Mouse (Mus musculus): ENCODE results near the gene Kif24. TPM values are rescaled to one million over a fixed set of nuclear protein-coding genes. Genes with fewer than 3 reads are reported as not detected.

Gene Kif24
- polyA plus RNA-seq (2012; rRNA removed) (7.0 and 7.2 TPM in 2 replicates), polyA plus RNA-seq (2014; fragmentation: Nextera tagmentation; extraction: Ambion mirVana) (4.3 and 4.6 TPM in 2 replicates)

DNA sequence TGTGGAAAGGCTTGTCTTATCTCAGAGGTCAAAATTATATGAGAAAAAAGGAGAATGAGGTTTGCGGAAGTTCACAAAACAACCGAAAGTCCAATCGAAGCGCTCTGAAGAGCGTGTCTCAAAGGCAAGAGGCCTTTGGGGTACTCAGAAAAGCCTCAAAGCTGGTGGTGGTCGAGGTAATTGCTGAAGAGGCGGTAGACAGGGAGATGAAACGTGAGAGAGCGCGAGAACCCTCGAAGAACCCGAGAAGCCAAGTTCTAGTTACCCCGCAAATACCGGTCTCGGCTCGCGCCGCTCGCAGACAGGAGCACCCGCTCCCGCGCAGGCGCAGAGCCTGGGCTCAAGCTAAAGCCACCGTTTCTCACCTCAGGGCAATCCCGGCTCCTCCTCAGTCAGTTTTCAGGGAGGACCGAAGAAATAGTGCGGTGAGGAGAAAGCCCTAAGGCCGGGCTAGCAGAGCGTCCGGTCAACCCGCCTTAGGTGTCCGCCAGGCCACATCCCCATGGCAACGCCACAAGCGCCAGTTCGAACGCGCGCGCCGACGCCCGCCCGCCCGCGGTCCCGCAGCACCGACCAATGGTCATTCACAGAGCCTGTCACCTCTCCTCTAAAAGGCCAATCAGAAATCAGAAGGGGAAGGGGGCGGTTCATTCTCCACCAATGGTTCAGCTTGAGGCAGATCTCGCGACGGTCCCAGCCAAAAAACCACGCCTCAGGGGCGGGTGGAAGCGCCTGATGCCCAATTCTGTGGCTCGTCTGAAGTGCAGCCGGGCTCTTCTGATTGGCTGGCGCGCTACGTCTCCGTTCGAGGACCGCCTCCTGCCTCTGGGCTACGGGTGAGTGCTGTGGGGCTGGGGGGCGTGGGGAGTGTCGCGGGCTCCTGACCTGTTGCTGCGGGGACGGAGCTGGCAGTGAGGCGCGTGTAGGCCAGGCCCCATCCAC, at the start of gene Kif24, which contains the start of gene Nudt2:
Kif24 (minus strand) TSS at position 543 of the 942 bp plus-strand sequence.
Nudt2 (plus strand) TSS at position 807 of the 942 bp plus-strand sequence.
- ATAC-seq (ENCODE audit: low FRiP score, low read depth) (peak; percentile 98), DNase-seq (ENCODE audit: low spot score) (peak; percentile 100)
- H3K9ac ChIP-seq (ENCODE audit: low read depth, low read length, severe bottlenecking) = peak within 1 kb of the TSS; percentile 55
- no peaks in the 10 kb centered on the region for H3K36me3 ChIP-seq (ENCODE audit: control insufficient read depth, insufficient read depth, low read length)
- under 1% methylated on average over 61 of the region's 70 CpGs for WGBS
- H3K4me1 ChIP-seq (ENCODE audit: control insufficient read depth, insufficient read depth, low read length) = peaks cover 8% of the 10 kb centered on the region; the same call in 1 of the 2 replicates
- peak within 1 kb of the TSS; percentile 57 for H3K4me3 ChIP-seq (replicated peaks; ENCODE audit: low read length)
- H3K27ac ChIP-seq (replicated peaks; ENCODE audit: low read depth, low read length) = peak within 1 kb of the TSS; percentile 3; the same call in 1 of the 2 replicates
- 0 out of 2 replicates have a peak, but pooled peaks have one; percentile 88 for TF ChIP-seq POLR2A (IDR thresholded peaks at IDR 0.05; ENCODE audit: borderline replicate concordance, extremely low read depth, insufficient read depth, insufficient read length)
- no peaks in the 10 kb centered on the region for H3K9me3 ChIP-seq (ENCODE audit: control insufficient read depth, low read length)
- H3K4me2 ChIP-seq (replicated peaks; ENCODE audit: low read depth, low read length, severe bottlenecking) = peak within 1 kb of the TSS; percentile 63
- no peaks in the 10 kb centered on the region for H3K27me3 ChIP-seq (ENCODE audit: control insufficient read depth, insufficient read depth, low read length)

DNA sequence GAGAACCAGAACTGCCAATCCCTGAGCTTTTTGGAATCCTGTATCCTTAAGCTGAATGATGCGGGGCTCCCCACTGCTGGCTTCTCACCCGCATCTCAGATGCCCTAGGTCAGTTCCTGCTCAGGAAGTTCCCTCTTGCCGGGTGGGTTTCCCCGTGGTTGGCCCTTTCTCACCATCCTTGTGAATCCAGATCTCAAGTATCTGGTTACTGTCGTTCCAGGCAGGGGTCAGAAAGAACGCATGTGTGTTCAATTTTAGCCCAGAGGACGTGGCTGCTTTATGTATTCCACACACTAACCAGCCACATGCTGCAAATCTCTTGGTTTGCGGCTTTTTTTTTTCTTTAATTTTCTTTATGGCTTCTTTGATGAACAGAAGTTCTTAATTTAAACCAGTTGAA, 49.0 kb upstream of the Kif24 start:
- no peaks in the 10 kb centered on the region for H3K9me3 ChIP-seq (ENCODE audit: control insufficient read depth, low read length)
- ATAC-seq (ENCODE audit: low FRiP score, low read depth) (no peak), DNase-seq (ENCODE audit: low spot score) (no peak)
- no peak overlapping the region for H3K27ac ChIP-seq (replicated peaks; ENCODE audit: low read depth, low read length)
- no peak overlapping the region for H3K9ac ChIP-seq (ENCODE audit: low read depth, low read length, severe bottlenecking)
- 9% methylated on average over 8 of the region's 8 CpGs for WGBS
- H3K36me3 ChIP-seq (ENCODE audit: control insufficient read depth, insufficient read depth, low read length) = no peaks in the 10 kb centered on the region
- TF ChIP-seq POLR2A (IDR thresholded peaks at IDR 0.05; ENCODE audit: borderline replicate concordance, extremely low read depth, insufficient read depth, insufficient read length) = no peak
- H3K4me3 ChIP-seq (replicated peaks; ENCODE audit: low read length) = no peak overlapping the region
- H3K4me2 ChIP-seq (replicated peaks; ENCODE audit: low read depth, low read length, severe bottlenecking) = no peak overlapping the region; the same call in 1 of the 2 replicates
- H3K27me3 ChIP-seq (ENCODE audit: control insufficient read depth, insufficient read depth, low read length) = no peaks in the 10 kb centered on the region
- H3K4me1 ChIP-seq (ENCODE audit: control insufficient read depth, insufficient read depth, low read length) = peaks cover 4% of the 10 kb centered on the region; the same call in 1 of the 2 replicates

DNA sequence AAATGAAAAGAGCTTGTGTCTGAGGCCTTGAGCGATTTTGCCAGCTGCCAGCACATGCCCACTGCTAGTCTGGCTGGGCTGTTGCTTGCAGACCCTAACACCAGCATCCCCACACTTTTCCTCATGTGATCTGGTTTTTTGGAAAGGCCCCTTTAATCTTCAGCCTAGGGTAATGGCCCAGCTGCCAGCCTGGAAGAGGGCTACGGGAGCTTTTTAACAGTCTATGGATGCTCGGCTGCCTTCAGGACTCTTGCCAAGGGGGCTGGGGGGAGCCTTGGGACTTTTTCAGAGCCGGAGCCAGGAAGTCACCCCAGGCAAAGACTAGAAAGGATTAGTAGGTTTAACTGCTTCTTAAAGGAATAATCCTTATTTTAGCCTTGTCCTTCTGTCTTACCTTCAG, 48.6 kb upstream of the Kif24 start:
- no peak for TF ChIP-seq POLR2A (IDR thresholded peaks at IDR 0.05; ENCODE audit: borderline replicate concordance, extremely low read depth, insufficient read depth, insufficient read length)
- DNase-seq (ENCODE audit: low spot score) = no peak
- Histone ChIP-seq H3K36me3 (ENCODE audit: control insufficient read depth, insufficient read depth, low read length) (no peaks in the 10 kb centered on the region), H3K9ac (ENCODE audit: low read depth, low read length, severe bottlenecking) (no peak overlapping the region), H3K4me2 (replicated peaks; ENCODE audit: low read depth, low read length, severe bottlenecking) (no peak overlapping the region; the same call in 1 of the 2 replicates), H3K27ac (replicated peaks; ENCODE audit: low read depth, low read length) (no peak overlapping the region), H3K4me1 (ENCODE audit: control insufficient read depth, insufficient read depth, low read length) (peaks cover 4% of the 10 kb centered on the region; the same call in 1 of the 2 replicates), H3K9me3 (ENCODE audit: control insufficient read depth, low read length) (no peaks in the 10 kb centered on the region), H3K27me3 (ENCODE audit: control insufficient read depth, insufficient read depth, low read length) (no peaks in the 10 kb centered on the region), H3K4me3 (replicated peaks; ENCODE audit: low read length) (no peak overlapping the region)
- WGBS = 17% methylated on average over 4 of the region's 4 CpGs
- no peak for ATAC-seq (ENCODE audit: low FRiP score, low read depth)

DNA sequence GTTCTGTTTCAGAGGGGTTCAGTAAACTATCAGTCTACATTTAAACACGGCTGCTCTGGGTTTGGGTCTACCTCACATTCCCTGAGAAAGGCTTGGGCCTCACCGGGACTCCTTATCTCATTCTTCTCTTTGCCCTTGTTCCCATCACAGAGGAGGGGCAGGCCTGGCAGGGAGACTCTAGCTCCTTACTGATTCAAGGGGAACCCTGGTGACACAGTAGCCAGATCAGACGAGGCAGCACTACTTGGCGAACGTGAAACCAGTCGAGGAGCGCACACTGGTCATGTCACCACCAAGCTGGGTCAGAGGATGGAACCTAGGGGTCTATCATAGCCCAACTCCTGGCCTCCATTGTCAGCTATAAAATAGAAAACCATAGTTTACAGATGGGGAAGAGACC, 43.3 kb upstream of the Kif24 start:
- TF ChIP-seq POLR2A (IDR thresholded peaks at IDR 0.05; ENCODE audit: borderline replicate concordance, extremely low read depth, insufficient read depth, insufficient read length) = no peak
- Histone ChIP-seq H3K4me3 (replicated peaks; ENCODE audit: low read length) (no peak overlapping the region), H3K4me1 (ENCODE audit: control insufficient read depth, insufficient read depth, low read length) (peaks cover 5% of the 10 kb centered on the region), H3K36me3 (ENCODE audit: control insufficient read depth, insufficient read depth, low read length) (no peaks in the 10 kb centered on the region), H3K9ac (ENCODE audit: low read depth, low read length, severe bottlenecking) (no peak overlapping the region), H3K9me3 (ENCODE audit: control insufficient read depth, low read length) (no peaks in the 10 kb centered on the region), H3K27ac (replicated peaks; ENCODE audit: low read depth, low read length) (no peak overlapping the region), H3K4me2 (replicated peaks; ENCODE audit: low read depth, low read length, severe bottlenecking) (no peak overlapping the region), H3K27me3 (ENCODE audit: control insufficient read depth, insufficient read depth, low read length) (no peaks in the 10 kb centered on the region)
- 52% methylated on average over 7 of the region's 7 CpGs for WGBS
- no peak for ATAC-seq (ENCODE audit: low FRiP score, low read depth)
- no peak for DNase-seq (ENCODE audit: low spot score)

DNA sequence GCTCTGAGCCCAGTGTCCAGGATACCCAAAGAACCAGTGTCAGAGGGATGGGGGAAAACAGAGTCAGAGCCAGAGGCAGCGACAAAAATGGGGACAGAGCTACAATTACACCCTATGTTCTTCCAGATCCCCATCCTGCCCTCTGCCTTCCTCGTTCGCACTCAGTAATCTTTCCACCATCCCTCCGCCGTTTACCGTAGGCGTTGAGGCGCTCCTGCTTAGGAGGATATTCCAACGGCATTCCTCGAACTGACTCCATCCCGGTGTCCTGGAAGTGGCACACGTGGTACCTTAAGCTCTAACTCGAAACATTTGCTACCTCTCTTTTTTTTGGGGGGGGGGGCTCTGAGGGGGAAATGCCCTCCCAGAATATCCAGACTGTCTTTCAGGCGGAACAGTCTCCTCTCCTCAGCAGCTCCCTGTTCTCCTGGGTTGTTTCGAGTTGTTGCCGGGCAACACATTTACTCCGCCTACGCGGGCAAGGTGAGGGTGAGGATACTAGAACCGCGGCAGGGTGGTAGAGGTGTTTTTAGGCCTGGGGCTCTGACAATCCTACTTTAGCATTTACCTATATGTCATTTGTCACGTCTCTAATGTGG, 42.7 kb upstream of the Kif24 start:
- Histone ChIP-seq H3K36me3 (ENCODE audit: control insufficient read depth, insufficient read depth, low read length) (no peaks in the 10 kb centered on the region), H3K4me2 (replicated peaks; ENCODE audit: low read depth, low read length, severe bottlenecking) (peak overlapping the region; percentile 81), H3K4me3 (replicated peaks; ENCODE audit: low read length) (peak overlapping the region; percentile 48), H3K4me1 (ENCODE audit: control insufficient read depth, insufficient read depth, low read length) (peaks cover 9% of the 10 kb centered on the region), H3K9me3 (ENCODE audit: control insufficient read depth, low read length) (no peaks in the 10 kb centered on the region), H3K9ac (ENCODE audit: low read depth, low read length, severe bottlenecking) (peak overlapping the region; percentile 62), H3K27me3 (ENCODE audit: control insufficient read depth, insufficient read depth, low read length) (0 out of 2 replicates have a peak, but pooled peaks cover under 1% of the 10 kb centered on the region), H3K27ac (replicated peaks; ENCODE audit: low read depth, low read length) (no peak overlapping the region)
- TF ChIP-seq POLR2A (IDR thresholded peaks at IDR 0.05; ENCODE audit: borderline replicate concordance, extremely low read depth, insufficient read depth, insufficient read length) = no peak
- DNase-seq (ENCODE audit: low spot score) (no peak), ATAC-seq (ENCODE audit: low FRiP score, low read depth) (peak; percentile 11; the same call in 1 of the 2 replicates)
- WGBS = 4% methylated on average over 22 of the region's 22 CpGs
